Mouse (Mus musculus) spleen, adult 2 months (tissue): Measurements from ENCODE around the gene Mpdu1. TPM values are rescaled to one million over a fixed set of nuclear protein-coding genes. Genes with fewer than 3 reads are reported as not detected.

Experiments used
- DNase-seq, 2 experiments: peaks; one replicate each; pipeline versions ENCODE4 v3.0.0 to v3.0.0-alpha.2; 2012 to 2021; ENCODE audit warnings: low spot score in 2 of 2, low read depth in 1 of 2
- H3K27ac ChIP-seq: fragments of 200-500 bp; 2 replicates; pipeline ENCODE4 v1.5.1; 2012; ENCODE audit warnings: low read length, inconsistent platforms; ENCODE audit not compliant: insufficient read depth
- H3K27me3 ChIP-seq: fragments of 200-500 bp; 2 replicates; pipeline ENCODE4 v1.6.1; 2012; ENCODE audit warnings: mild to moderate bottlenecking, moderate library complexity, low read length, inconsistent platforms; ENCODE audit not compliant: control insufficient read depth, insufficient read depth
- H3K36me3 ChIP-seq: fragments of 200-500 bp; 2 replicates; pipeline ENCODE4 v1.6.1; 2012; ENCODE audit warnings: mild to moderate bottlenecking, low read length, inconsistent platforms; ENCODE audit not compliant: control insufficient read depth, insufficient read depth
- H3K4me1 ChIP-seq: fragments of 200-500 bp; 2 replicates; pipeline ENCODE4 v1.6.1; 2011; ENCODE audit warnings: inconsistent platforms; ENCODE audit not compliant: control insufficient read depth, insufficient read depth, insufficient read length
- H3K4me3 ChIP-seq: fragments of 200-500 bp; 2 replicates; pipeline ENCODE4 v1.5.1; 2011; ENCODE audit warnings: mild to moderate bottlenecking, inconsistent platforms; ENCODE audit not compliant: insufficient read depth, insufficient read length; ENCODE audit errors: extremely low read depth
- CTCF ChIP-seq: fragments of 200-500 bp; IDR thresholded peaks from 2 replicates; pipeline ENCODE4 v1.5.1; 2011; ENCODE audit warnings: mild to moderate bottlenecking, inconsistent platforms; ENCODE audit not compliant: insufficient read depth, insufficient read length, insufficient replicate concordance; ENCODE audit errors: extremely low read depth
- POLR2A ChIP-seq: fragments of 200-500 bp; IDR thresholded peaks from 2 replicates; pipeline ENCODE4 v1.6.1; 2011; ENCODE audit warnings: low read depth, low read length, inconsistent platforms
- WGBS: fragments of 180-500 bp; shearing (Covaris S2); methylation state at CpG from one replicate; pipeline ENCODE4 v1.1.7; 2018; 5-methylcytosine and 5-hydroxymethylcytosine counted together
- polyA plus RNA-seq: library from polyadenylated mRNA; depleted of rRNA; stranded (reverse); fragments of >200 nt; gene quantifications from 2 replicates; pipeline ENCODE4 v1.2.3, GENCODE M21; 2012; rRNA removed

Gene Mpdu1
- polyA plus RNA-seq, 1 experiment, result 63.6 TPM

- Histone ChIP-seq H3K4me3 (no peak overlapping the region), H3K27ac (no peak overlapping the region), H3K27me3 (no peaks in the 10 kb centered on the region; the same call in 1 of the 2 replicates), H3K4me1 (no peaks in the 10 kb centered on the region), H3K36me3 (no peaks in the 10 kb centered on the region)
- DNase-seq, result no peak
- WGBS, result 78% methylated on average over 4 of the region's 4 CpGs
- TF ChIP-seq CTCF, result no peak
- no peak for TF ChIP-seq POLR2A
These were observed 51.5 kb downstream of the Mpdu1 start for GRCm38 (mm10) chr11:69610899-69611298.

GRCm38 (mm10) chr11:69609416-69609815, 53.0 kb downstream of the Mpdu1 start:
- H3K27ac ChIP-seq, result no peak overlapping the region

GRCm38 (mm10) chr11:69608525-69608924, 53.9 kb downstream of the Mpdu1 start:
- Histone ChIP-seq H3K4me1 (peaks cover 4% of the 10 kb centered on the region; the same call in 1 of the 2 replicates), H3K27ac (no peak overlapping the region), H3K27me3 (peaks cover 12% of the 10 kb centered on the region), H3K4me3 (no peak overlapping the region), H3K36me3 (no peaks in the 10 kb centered on the region)
- no peak for DNase-seq
- WGBS, result 89% methylated on average over 3 of the region's 3 CpGs
- TF ChIP-seq POLR2A, result no peak
- no peak for TF ChIP-seq CTCF

More at GRCm38 (mm10) chr11:69609416-69609815, 53.0 kb downstream of the Mpdu1 start:
- Histone ChIP-seq H3K4me1 (peaks cover 4% of the 10 kb centered on the region; the same call in 1 of the 2 replicates), H3K27me3 (peaks cover 11% of the 10 kb centered on the region), H3K4me3 (no peak overlapping the region), H3K36me3 (no peaks in the 10 kb centered on the region)
- 68% methylated on average over 7 of the region's 7 CpGs for WGBS
- no peak for DNase-seq
- no peak for TF ChIP-seq POLR2A
- no peak for TF ChIP-seq CTCF

- Histone ChIP-seq H3K4me1 (peaks cover 4% of the 10 kb centered on the region; the same call in 1 of the 2 replicates), H3K27ac (no peak overlapping the region), H3K4me3 (no peak overlapping the region), H3K27me3 (peaks cover 12% of the 10 kb centered on the region), H3K36me3 (no peaks in the 10 kb centered on the region)
- WGBS, result 57% methylated on average over 2 of the region's 2 CpGs
- DNase-seq, result no peak
- no peak for TF ChIP-seq POLR2A
- TF ChIP-seq CTCF, result no peak
These were observed 55.6 kb downstream of the Mpdu1 start for GRCm38 (mm10) chr11:69606832-69607231.

Other genes with a start within 250 kb of the Mpdu1 start
- gene Kdm6b, start 249.0 kb downstream of the Mpdu1 start, polyA plus RNA-seq, result 15.8 and 17.0 TPM in 2 replicates
- gene Dnah2, start 113.5 kb downstream of the Mpdu1 start, polyA plus RNA-seq, result 0.29 and 0.31 TPM in 2 replicates
- 1.1 and 1.2 TPM in 2 replicates for gene Efnb3, start 102.4 kb downstream of the Mpdu1 start, polyA plus RNA-seq
- 15.6 and 21.3 TPM in 2 replicates for gene Wrap53, start 82.4 kb downstream of the Mpdu1 start, polyA plus RNA-seq
- 105 and 144 TPM in 2 replicates for gene Trp53, start 82.3 kb downstream of the Mpdu1 start, polyA plus RNA-seq
- 10.7 and 11.2 TPM in 2 replicates for gene Atp1b2, start 56.7 kb downstream of the Mpdu1 start, polyA plus RNA-seq
- not detected in 2 replicates for gene Shbg, start 44.7 kb downstream of the Mpdu1 start, polyA plus RNA-seq
- 1.1 and 1.4 TPM in 2 replicates for gene Sat2, start 40.6 kb downstream of the Mpdu1 start, polyA plus RNA-seq
- 40.9 and 41.6 TPM in 2 replicates for gene Fxr2, start 29.7 kb downstream of the Mpdu1 start, polyA plus RNA-seq
- gene Sox15, start 7.3 kb downstream of the Mpdu1 start, polyA plus RNA-seq, result 0.09 and 0.35 TPM in 2 replicates
- gene Cd68, start 3.5 kb upstream of the Mpdu1 start, polyA plus RNA-seq, result 103 and 114 TPM in 2 replicates
- 172 and 196 TPM in 2 replicates for gene Eif4a1, start 9.8 kb upstream of the Mpdu1 start, polyA plus RNA-seq
- gene Senp3, start 19.4 kb upstream of the Mpdu1 start, polyA plus RNA-seq, result 32.6 and 36.1 TPM in 2 replicates
- 4.6 and 4.9 TPM in 2 replicates for gene Tnfsf13, start 23.1 kb upstream of the Mpdu1 start, polyA plus RNA-seq
- 23.9 and 26.6 TPM in 2 replicates for gene Tnfsf12, start 33.2 kb upstream of the Mpdu1 start, polyA plus RNA-seq
- 4.8 and 5.0 TPM in 2 replicates for gene Tnfsfm13, start 33.5 kb upstream of the Mpdu1 start, polyA plus RNA-seq
- 43.8 and 45.4 TPM in 2 replicates for gene Polr2a, start 96.0 kb upstream of the Mpdu1 start, polyA plus RNA-seq
- not detected in 2 replicates for gene Slc35g3, start 99.3 kb upstream of the Mpdu1 start, polyA plus RNA-seq
- 28.4 and 37.0 TPM in 2 replicates for gene Zbtb4, start 103.3 kb upstream of the Mpdu1 start, polyA plus RNA-seq
- gene Chrnb1, start 133.3 kb upstream of the Mpdu1 start, polyA plus RNA-seq, result 7.1 and 8.4 TPM in 2 replicates
- gene Fgf11, start 139.2 kb upstream of the Mpdu1 start, polyA plus RNA-seq, result 1.1 and 1.2 TPM in 2 replicates
- gene Tmem102, start 143.0 kb upstream of the Mpdu1 start, polyA plus RNA-seq, result 0.23 and 0.31 TPM in 2 replicates
- gene Gm39566, start 152.7 kb upstream of the Mpdu1 start, polyA plus RNA-seq, result not detected in 2 replicates
- not detected in 2 replicates for gene Spem2, start 155.8 kb upstream of the Mpdu1 start, polyA plus RNA-seq
- not detected in 2 replicates for gene Spem1, start 159.5 kb upstream of the Mpdu1 start, polyA plus RNA-seq
- gene Nlgn2, start 175.1 kb upstream of the Mpdu1 start, polyA plus RNA-seq, result 9.1 and 10.2 TPM in 2 replicates
- gene Tmem256, start 175.9 kb upstream of the Mpdu1 start, polyA plus RNA-seq, result 93.7 and 99.0 TPM in 2 replicates
- 35.4 and 44.3 TPM in 2 replicates for gene Plscr3, start 183.7 kb upstream of the Mpdu1 start, polyA plus RNA-seq
- gene Tnk1, start 196.1 kb upstream of the Mpdu1 start, polyA plus RNA-seq, result 0.85 and 1.2 TPM in 2 replicates
- not detected in 2 replicates for gene Tmem95, start 215.4 kb upstream of the Mpdu1 start, polyA plus RNA-seq
- 3.6 TPM in 2 replicates for gene Kctd11, start 218.8 kb upstream of the Mpdu1 start, polyA plus RNA-seq
- 142 and 162 TPM in 2 replicates for gene Acap1, start 232.9 kb upstream of the Mpdu1 start, polyA plus RNA-seq
- gene 2810408A11Rik, start 238.3 kb upstream of the Mpdu1 start, polyA plus RNA-seq, result 0.48 and 0.51 TPM in 2 replicates
- gene Neurl4, start 238.4 kb upstream of the Mpdu1 start, polyA plus RNA-seq, result 43.3 and 45.2 TPM in 2 replicates